Mouse (Mus musculus) limb, embryonic 11.5 days (tissue): Measurements from ENCODE around the gene Gucd1. TPM values are rescaled to one million over a fixed set of nuclear protein-coding genes. Genes with fewer than 3 reads are reported as not detected.
"Not testable (repeated sequence)": the region's sequence is repeated elsewhere in the genome, so short reads cannot be mapped to it uniquely, and the experiment has no call there.

Source experiments
- ATAC-seq: fragments of 200-750 bp; cut with Nextera tagmentation; 2 replicates; pipeline ENCODE4 v1.8.0; 2017; ENCODE audit warnings: low read depth; ENCODE audit not compliant: insufficient number of reproducible peaks, low FRiP score, low TSS enrichment
- DNase-seq: peaks from one replicate; pipeline ENCODE4 v3.0.0-alpha.2; 2015; ENCODE audit warnings: low spot score
- H3K27ac ChIP-seq: fragments of 300-500 bp; sonication (generic); replicated peaks from 2 replicates; pipeline ENCODE4 v1.5.1; 2014; ENCODE audit warnings: low read depth, mild to moderate bottlenecking, low read length
- H3K27me3 ChIP-seq: fragments of 300-500 bp; sonication (generic); 2 replicates; pipeline ENCODE4 v1.6.1; 2014; ENCODE audit warnings: mild to moderate bottlenecking, low read length, mixed read lengths; ENCODE audit not compliant: control insufficient read depth, insufficient read depth
- H3K36me3 ChIP-seq: fragments of 300-500 bp; sonication (generic); 2 replicates; pipeline ENCODE4 v1.6.1; 2014; ENCODE audit warnings: mild to moderate bottlenecking, low read length, moderate library complexity, mixed read lengths; ENCODE audit not compliant: control insufficient read depth, insufficient read depth
- H3K4me1 ChIP-seq: fragments of 300-500 bp; sonication (generic); 2 replicates; pipeline ENCODE4 v1.6.1; 2014; ENCODE audit warnings: low read length, mixed read lengths; ENCODE audit not compliant: control insufficient read depth, insufficient read depth
- H3K4me2 ChIP-seq: fragments of 300-500 bp; sonication (generic); 2 replicates; pipeline ENCODE4 v1.6.1; 2014; ENCODE audit warnings: low read depth, mild to moderate bottlenecking, moderate library complexity; ENCODE audit not compliant: severe bottlenecking
- H3K4me3 ChIP-seq: fragments of 300-500 bp; sonication (generic); 2 replicates; pipeline ENCODE4 v1.5.1; 2014; ENCODE audit warnings: low read depth, low read length
- H3K9ac ChIP-seq: fragments of 300-500 bp; sonication (generic); 2 replicates; pipeline ENCODE4 v1.6.1; 2014; ENCODE audit warnings: mild to moderate bottlenecking, low read length
- H3K9me3 ChIP-seq: fragments of 300-500 bp; sonication (generic); 2 replicates; pipeline ENCODE4 v1.6.1; 2016; ENCODE audit warnings: low read length; ENCODE audit not compliant: control insufficient read depth
- WGBS: fragments of 180-500 bp; shearing (Covaris S2); extraction: QIAGEN DNeasy Blood & Tissue Kit; methylation state at CpG from one replicate; pipeline ENCODE4 v1.1.7; 2014; 5-methylcytosine and 5-hydroxymethylcytosine counted together
- polyA plus RNA-seq: library from polyadenylated mRNA; unstranded; fragments of >200 nt; fragmentation: Nextera tagmentation; extraction: Ambion mirVana; gene quantifications from 2 replicates; pipeline ENCODE4 v1.2.1, GENCODE M21; 2014

The Gucd1 gene
- polyA plus RNA-seq, 1 experiment from 2014 or later, result 36.1 TPM

- ATAC-seq (no peak), DNase-seq (no peak)
- Histone ChIP-seq H3K4me3 (no peak overlapping the region), H3K27me3 (no peaks in the 10 kb centered on the region), H3K27ac (no peak overlapping the region), H3K9me3 (no peaks in the 10 kb centered on the region), H3K36me3 (no peaks in the 10 kb centered on the region), H3K4me2 (no peak overlapping the region), H3K4me1 (no peaks in the 10 kb centered on the region), H3K9ac (no peak overlapping the region)
- WGBS, result 55% methylated on average over 6 of the region's 6 CpGs
These were observed 51.8 kb downstream of the Gucd1 start for GRCm38 (mm10) chr10:75465781-75466550.

GRCm38 (mm10) chr10:75462728-75463127 lies 55.0 kb downstream of the Gucd1 start:
- Histone ChIP-seq H3K27ac (no peak overlapping the region), H3K27me3 (no peaks in the 10 kb centered on the region), H3K36me3 (no peaks in the 10 kb centered on the region), H3K9me3 (no peaks in the 10 kb centered on the region), H3K4me3 (no peak overlapping the region), H3K4me1 (no peaks in the 10 kb centered on the region), H3K4me2 (no peak overlapping the region), H3K9ac (no peak overlapping the region)
- no peak for ATAC-seq
- no peak for DNase-seq
- 73% methylated on average over 3 of the region's 3 CpGs for WGBS

- Histone ChIP-seq H3K27me3 (no peaks in the 10 kb centered on the region), H3K9me3 (no peaks in the 10 kb centered on the region), H3K9ac (no peak overlapping the region), H3K4me3 (no peak overlapping the region), H3K36me3 (no peaks in the 10 kb centered on the region), H3K4me1 (no peaks in the 10 kb centered on the region), H3K27ac (no peak overlapping the region), H3K4me2 (no peak overlapping the region)
- ATAC-seq (no peak), DNase-seq (no peak)
- 83% methylated on average over 4 of the region's 4 CpGs for WGBS
These were observed 59.4 kb downstream of the Gucd1 start for GRCm38 (mm10) chr10:75458329-75458728.

- Histone ChIP-seq H3K27ac (no peak overlapping the region), H3K4me2 (no peak overlapping the region), H3K4me3 (no peak overlapping the region), H3K9me3 (no peaks in the 10 kb centered on the region), H3K9ac (no peak overlapping the region), H3K36me3 (no peaks in the 10 kb centered on the region), H3K4me1 (no peaks in the 10 kb centered on the region), H3K27me3 (no peaks in the 10 kb centered on the region)
- ATAC-seq, result no peak
- DNase-seq, result no peak
- WGBS, result 85% methylated on average over 1 of the region's 1 CpGs
These were observed 59.9 kb downstream of the Gucd1 start for GRCm38 (mm10) chr10:75457852-75458251.

- not testable (repeated sequence) for H3K4me2 ChIP-seq, ATAC-seq, H3K36me3 ChIP-seq, H3K27ac ChIP-seq, H3K9ac ChIP-seq, H3K4me1 ChIP-seq, H3K27me3 ChIP-seq, DNase-seq, H3K4me3 ChIP-seq, H3K9me3 ChIP-seq
- 87% methylated on average over 11 of the region's 18 CpGs for WGBS
These were observed 61.5 kb downstream of the Gucd1 start for GRCm38 (mm10) chr10:75456061-75456831.

GRCm38 (mm10) chr10:75451036-75451786 lies 66.6 kb downstream of the Gucd1 start:
- H3K27ac ChIP-seq, result no peak overlapping the region
- DNase-seq, result no peak
- no peak overlapping the region for H3K4me3 ChIP-seq
- WGBS, result 77% methylated on average over 10 of the region's 10 CpGs
- no peak overlapping the region for H3K4me2 ChIP-seq
- ATAC-seq, result no peak
- H3K36me3 ChIP-seq, result no peaks in the 10 kb centered on the region
- no peak overlapping the region for H3K9ac ChIP-seq
- H3K9me3 ChIP-seq, result no peaks in the 10 kb centered on the region
- H3K4me1 ChIP-seq, result no peaks in the 10 kb centered on the region
- H3K27me3 ChIP-seq, result no peaks in the 10 kb centered on the region

- Histone ChIP-seq H3K4me3 (no peak overlapping the region), H3K4me1 (no peaks in the 10 kb centered on the region)
These were observed 67.4 kb downstream of the Gucd1 start for GRCm38 (mm10) chr10:75450331-75450730.

GRCm38 (mm10) chr10:75448806-75449420 lies 68.9 kb downstream of the Gucd1 start:
- ATAC-seq (no peak), DNase-seq (no peak)
- H3K9me3 ChIP-seq, result no peaks in the 10 kb centered on the region
- no peaks in the 10 kb centered on the region for H3K4me1 ChIP-seq
- no peak overlapping the region for H3K9ac ChIP-seq
- no peaks in the 10 kb centered on the region for H3K27me3 ChIP-seq
- H3K36me3 ChIP-seq, result no peaks in the 10 kb centered on the region
- no peak overlapping the region for H3K4me3 ChIP-seq
- H3K27ac ChIP-seq, result no peak overlapping the region
- no peak overlapping the region for H3K4me2 ChIP-seq
- 75% methylated on average over 6 of the region's 6 CpGs for WGBS

More at GRCm38 (mm10) chr10:75450331-75450730, 67.4 kb downstream of the Gucd1 start:
- Histone ChIP-seq H3K27me3 (no peaks in the 10 kb centered on the region), H3K4me2 (no peak overlapping the region), H3K36me3 (no peaks in the 10 kb centered on the region), H3K9ac (no peak overlapping the region), H3K27ac (no peak overlapping the region), H3K9me3 (no peaks in the 10 kb centered on the region)
- no peak for DNase-seq
- 89% methylated on average over 8 of the region's 8 CpGs for WGBS
- ATAC-seq, result no peak
